Mouse (Mus musculus) CD4-positive, CD25-positive, alpha-beta regulatory T cell (primary cell): ENCODE measurements around the gene Gm26938. TPM values are rescaled to one million over a fixed set of nuclear protein-coding genes. Genes with fewer than 3 reads are reported as not detected.

Experiments used
- polyA plus RNA-seq: library from polyadenylated mRNA; unstranded; fragments of 100-300 nt; shearing (Covaris generic); gene quantifications from one replicate; pipeline ENCODE4 v1.2.1, GENCODE M21; 2017

The Gm26938 gene
- polyA plus RNA-seq, result not detected

GRCm38 (mm10) chr5:139826357-139827055 lies at the start of gene Gm26938, which contains the start of gene Psmg3:
TSS of gene Gm26938 (minus strand) at chr5:139826407.
TSS of gene Psmg3 (minus strand) at chr5:139826885.

GRCm38 (mm10) chr5:139819538-139820181 lies 6.5 kb downstream of the Gm26938 start, which contains the start of gene Tmem184a:
TSS of gene Tmem184a (minus strand) at chr5:139819917.

GRCm38 (mm10) chr5:139791227-139792158 lies 34.7 kb downstream of the Gm26938 start, which contains the start of gene Mafk:
TSS of gene Mafk (plus strand) at chr5:139791513.

GRCm38 (mm10) chr5:139775216-139775926 lies 50.8 kb downstream of the Gm26938 start, which contains the start of gene Ints1:
TSS of gene Ints1 (minus strand) at chr5:139775674.

Other genes with a start within 250 kb of the Gm26938 start
- not detected for gene Micall2, start 90.1 kb downstream of the Gm26938 start, polyA plus RNA-seq
- gene Ints1, start 50.7 kb downstream of the Gm26938 start, polyA plus RNA-seq, result 43.7 TPM
- gene Mafk, start 34.9 kb downstream of the Gm26938 start, polyA plus RNA-seq, result 37.3 TPM
- gene Tmem184a, start 6.5 kb downstream of the Gm26938 start, polyA plus RNA-seq, result 0.11 TPM
- gene Psmg3, start 478 bp upstream of the Gm26938 start, polyA plus RNA-seq, result 52.6 TPM
- gene Elfn1, start 81.5 kb upstream of the Gm26938 start, polyA plus RNA-seq, result not detected